Mouse (Mus musculus) MEL-GATA-1-ER (cell line): ENCODE data around the gene Reps1.

Source experiments
- DNase-seq: peaks from one replicate; pipeline ENCODE4 v3.0.0-alpha.2; 2012; ENCODE audit warnings: low read depth; ENCODE audit errors: extremely low read depth

Reps1 gene

DNA sequence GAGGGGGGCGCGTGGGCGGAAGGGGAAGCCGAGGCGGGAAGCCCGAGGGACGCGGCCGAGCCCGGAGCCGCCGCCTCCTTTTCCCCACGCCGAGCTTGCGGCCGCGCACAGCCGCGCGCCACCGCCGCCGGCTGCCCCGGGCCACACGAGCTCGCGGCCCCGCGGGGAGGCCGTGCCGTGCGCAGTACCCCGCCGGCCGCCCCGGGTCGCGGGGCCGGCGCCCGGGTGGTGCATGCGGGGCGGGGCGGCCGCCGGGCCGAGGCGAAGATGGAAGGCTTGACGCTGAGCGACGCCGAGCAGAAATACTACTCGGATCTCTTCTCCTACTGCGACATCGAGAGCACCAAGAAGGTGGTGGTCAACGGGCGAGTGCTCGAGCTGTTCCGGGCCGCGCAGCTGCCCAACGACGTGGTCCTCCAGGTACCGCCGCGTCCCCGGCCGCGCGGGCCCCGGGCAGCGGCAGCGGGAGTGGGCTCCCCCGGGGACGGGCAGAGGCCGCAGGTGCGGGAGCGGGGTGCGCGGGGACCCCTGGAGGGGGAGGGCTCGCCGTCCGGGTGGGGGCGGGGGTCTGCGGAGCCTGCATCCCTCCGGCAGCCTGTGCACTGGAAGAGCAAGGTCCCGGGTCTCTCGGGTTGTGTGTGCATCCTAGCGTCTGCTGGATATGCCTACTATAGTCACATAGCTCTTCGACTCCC, at the start of gene Reps1:
Gene Reps1 (plus strand): TSS at position 166 of the 695 bp plus-strand sequence.
- DNase-seq = no peak

GRCm38 (mm10) chr10:18006756-18007155, 48.9 kb upstream of the Reps1 start:
- DNase-seq = no peak

DNA sequence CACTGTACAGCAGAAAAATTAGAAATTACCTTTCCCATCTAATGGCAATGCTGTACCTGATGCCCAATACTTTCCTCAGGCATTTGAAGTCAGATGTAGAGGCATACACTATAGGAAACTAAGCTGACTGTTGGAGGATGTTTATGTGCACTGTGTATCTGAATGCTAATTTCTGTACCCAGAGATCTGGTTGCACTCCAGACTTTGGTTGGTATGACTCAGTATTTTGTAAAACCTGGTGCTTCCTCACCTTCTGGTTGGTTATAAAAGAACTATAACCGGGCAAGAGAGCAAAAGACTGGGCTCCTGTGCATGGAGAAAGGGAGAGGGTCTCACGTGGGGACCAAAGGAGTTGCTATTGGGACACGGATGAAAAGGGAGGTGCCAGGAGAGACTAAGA, 48.4 kb upstream of the Reps1 start:
- DNase-seq = no peak

DNA sequence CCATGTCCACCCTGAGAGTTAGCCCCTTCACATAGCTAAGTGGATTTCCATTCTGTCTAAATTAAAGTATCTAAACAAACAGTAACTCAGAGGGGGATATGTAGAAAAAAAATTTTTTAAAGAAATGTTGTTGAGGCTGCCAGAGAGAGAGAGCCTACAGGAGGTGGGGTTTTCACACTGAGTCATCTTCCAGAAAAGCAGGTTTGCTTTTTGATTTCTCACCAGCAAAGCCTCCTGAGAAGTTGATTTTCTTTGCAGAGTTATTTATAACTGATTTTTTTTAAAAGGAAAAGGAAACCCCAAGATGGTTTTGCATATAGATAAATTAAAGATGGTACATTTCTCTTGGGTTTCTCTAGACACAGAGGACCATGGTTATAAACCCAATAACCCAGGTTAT, 47.5 kb upstream of the Reps1 start:
- DNase-seq = no peak

GRCm38 (mm10) chr10:18009744-18010143, 45.9 kb upstream of the Reps1 start:
- DNase-seq = no peak

DNA sequence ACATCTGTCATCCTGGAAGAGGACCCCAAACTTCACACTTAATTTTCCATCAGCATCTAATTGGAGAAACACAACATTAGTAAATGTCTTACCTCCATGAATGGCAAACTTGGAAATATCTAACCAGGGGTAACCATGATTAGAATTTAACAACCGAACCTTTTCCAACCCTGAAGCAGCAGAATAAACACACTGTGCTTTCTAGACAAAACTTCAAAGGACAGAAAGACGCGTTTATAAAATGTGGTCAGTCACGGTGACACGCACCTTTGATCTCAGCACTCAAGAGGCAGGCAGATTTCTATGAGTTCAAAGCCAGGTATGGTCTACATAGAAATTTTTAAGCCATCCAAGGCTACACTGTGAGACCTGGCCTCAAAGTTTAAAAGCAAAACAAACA, 43.9 kb upstream of the Reps1 start:
- DNase-seq = no peak

DNA sequence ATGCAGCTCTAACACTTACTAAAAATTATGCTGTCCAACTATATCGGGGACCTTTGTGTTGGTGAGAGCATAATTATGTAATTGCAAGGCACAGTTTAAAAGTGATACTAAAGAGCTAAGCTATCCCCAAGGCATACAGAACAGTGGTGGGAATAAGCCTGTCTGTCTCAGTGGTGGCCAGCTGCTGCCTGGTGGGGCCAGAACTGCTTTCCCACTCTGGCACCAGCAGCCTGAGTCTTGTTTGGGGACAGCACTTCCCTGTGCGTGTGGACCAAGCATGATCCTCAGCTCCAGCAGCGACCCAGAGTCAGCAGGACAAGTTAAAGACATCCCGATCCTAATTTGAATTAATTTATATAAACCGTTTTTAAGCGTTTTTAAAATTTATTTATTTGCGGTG, 35.2 kb upstream of the Reps1 start:
- no peak for DNase-seq

DNA sequence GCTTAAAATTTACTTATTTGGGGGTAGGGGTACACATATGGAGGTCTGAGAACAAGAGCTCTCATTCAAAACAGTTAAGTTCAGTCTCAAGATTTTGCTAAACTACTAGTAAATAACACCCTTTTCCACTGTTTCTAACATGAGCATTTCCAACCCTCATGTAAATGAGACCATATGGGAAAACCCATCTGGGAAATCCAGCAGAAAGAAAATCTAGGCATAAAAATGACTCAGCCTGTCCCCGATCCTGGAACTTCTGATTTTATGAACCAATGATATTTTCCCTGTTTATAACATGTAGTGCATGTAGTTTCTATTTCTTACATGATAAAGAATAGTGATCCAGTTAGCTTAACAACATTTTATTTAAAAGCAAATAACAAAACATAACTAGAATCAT, 34.8 kb upstream of the Reps1 start:
- no peak for DNase-seq

DNA sequence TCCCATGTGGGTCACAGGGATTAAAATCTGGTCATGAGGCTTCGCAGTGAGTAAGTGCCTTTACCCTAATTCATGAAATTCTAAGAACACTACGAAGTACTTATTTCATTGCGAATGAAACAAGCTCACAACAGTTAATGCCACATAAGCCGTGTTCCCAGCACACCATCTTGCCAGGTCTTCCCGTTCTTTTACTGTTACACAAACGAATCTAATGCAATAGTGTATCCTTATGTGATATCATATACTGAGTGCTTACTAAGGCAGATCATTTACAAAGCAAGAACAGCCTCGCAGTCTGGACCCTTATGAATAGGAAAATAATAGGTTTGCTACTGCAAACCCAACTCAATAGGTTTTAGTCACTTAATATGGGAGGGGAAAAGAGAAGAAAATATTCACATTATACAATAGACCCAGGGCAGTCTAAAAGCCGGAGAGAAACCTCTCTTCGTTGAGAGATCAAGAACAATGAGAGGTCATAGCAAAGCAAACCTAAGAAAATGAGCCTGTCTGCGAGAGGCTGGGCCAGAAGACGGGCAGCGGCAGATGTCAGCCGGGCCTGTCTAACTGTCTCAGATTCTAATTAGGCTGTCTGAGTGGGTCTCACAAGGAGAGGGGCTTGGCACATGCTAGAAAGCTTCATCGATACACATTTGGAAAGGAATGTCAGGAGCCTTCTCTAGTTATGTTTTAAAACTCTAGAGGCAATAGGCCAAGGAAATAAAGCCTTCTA, 33.9 kb upstream of the Reps1 start:
- peak; percentile 6 for DNase-seq

GRCm38 (mm10) chr10:18022312-18022711, 33.3 kb upstream of the Reps1 start:
- peak; percentile 67 for DNase-seq

GRCm38 (mm10) chr10:18022741-18023347, 32.8 kb upstream of the Reps1 start, which contains the start of gene Abracl:
Gene Abracl (minus strand): TSS chr10:18023288.
- DNase-seq = peak; percentile 84

GRCm38 (mm10) chr10:18034408-18034807, 21.3 kb upstream of the Reps1 start:
- no peak for DNase-seq

GRCm38 (mm10) chr10:18036849-18037248, 18.8 kb upstream of the Reps1 start:
- DNase-seq = no peak

DNA sequence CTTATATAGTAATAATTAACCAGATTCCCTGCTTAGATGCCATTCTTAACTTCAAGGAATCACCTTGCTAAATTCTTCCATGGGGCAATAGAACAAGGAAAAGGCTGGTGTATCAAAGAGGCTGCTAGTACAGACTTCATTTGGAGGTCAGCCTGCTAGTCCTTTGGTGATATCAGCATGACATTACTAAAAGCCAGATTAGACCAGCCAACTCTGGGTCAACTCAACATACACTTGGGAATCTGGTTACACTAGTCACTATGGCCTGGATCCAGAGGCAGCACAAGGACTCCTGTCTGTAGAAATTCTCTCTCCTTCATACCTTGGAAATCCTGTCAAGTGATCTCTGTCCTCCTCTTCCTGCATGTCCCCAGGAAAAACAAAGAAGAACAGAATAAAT, 9.3 kb upstream of the Reps1 start:
- no peak for DNase-seq

GRCm38 (mm10) chr10:18047380-18048146, 8.1 kb upstream of the Reps1 start:
- no peak for DNase-seq

DNA sequence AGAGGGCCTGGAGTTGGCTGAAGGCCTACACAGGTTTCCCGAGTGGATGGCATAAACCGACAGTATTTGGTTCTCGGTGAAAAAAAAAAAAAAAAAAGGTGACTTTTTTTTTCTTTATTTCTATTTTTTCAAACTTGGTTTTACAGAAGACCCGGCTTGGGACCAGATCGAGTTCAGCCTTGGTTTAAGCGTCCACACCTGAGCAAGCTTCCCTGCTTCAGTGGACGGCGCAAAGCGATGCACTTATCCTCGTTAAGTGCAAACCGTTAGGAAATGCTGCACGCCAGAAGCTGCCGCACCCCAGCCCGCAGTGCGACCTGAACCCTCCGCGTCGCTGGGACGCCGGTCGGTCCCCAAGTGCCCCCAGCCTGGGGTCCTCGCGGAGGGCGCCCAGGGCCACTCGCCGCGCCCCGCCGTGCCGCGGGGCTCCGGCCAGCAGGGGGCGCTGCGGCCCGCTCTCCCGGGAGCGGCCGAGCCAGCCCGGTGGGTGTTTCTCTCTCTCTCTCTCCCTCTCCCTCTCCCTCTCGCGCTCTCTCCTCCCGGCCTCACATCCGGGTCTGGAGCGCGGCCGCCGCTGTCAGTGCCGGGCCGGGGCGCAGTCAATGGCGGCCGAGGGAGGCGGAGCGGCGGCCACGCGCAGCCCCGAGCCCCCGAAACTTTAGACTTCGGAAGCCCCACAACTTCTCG, 509 bp upstream of the Reps1 start:
- DNase-seq = peak; percentile 36

DNA sequence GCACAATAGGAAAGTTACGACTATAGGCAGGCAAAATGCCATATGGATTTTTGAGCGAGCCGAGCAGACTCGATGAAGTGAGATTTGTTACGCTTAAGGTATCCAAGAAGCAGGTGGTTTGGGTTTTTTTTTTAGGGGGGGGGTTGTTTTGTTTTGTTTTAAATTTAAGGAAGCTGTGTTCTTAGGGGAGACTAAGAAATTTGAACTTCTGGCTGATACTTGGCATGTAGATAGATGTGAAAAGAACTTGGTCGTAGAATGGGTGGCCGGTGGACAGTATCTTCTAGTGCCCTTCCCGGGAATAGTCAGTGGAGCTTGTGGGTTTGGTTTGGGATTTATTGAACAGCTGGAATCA, 707 bp downstream of the Reps1 start:
- DNase-seq = peak; percentile 26

DNA sequence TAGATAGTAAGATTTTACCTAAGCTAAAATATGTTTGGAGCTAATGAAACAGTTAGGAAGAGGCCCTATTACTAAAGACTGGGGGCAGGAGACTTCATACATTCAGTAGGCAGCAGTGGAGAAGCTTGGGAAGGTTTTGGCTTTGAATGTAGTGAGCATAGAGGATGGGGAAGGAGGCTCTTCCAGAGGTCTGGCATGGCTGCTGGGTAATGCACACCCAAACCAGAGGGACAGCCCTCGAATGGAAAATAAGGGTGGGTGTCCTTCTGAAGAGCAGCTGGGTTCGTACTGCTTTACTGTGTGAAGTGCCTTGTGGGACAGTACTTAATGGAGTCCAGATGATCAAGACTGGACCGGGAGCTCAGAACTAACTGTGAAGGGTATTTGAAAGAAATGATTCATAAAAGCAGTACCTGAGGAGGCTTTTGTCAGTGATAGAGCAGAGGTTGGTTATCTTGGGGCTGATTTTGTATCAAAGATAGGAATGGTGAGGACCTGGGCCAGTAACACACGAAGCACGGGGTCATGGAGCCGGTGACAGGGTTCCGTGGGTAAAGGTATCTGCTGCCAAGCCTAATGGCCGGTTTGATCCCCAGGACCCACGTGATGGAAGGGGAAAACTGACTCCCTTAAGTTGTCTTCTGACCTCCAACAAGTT, 3.1 kb downstream of the Reps1 start:
- DNase-seq = no peak

DNA sequence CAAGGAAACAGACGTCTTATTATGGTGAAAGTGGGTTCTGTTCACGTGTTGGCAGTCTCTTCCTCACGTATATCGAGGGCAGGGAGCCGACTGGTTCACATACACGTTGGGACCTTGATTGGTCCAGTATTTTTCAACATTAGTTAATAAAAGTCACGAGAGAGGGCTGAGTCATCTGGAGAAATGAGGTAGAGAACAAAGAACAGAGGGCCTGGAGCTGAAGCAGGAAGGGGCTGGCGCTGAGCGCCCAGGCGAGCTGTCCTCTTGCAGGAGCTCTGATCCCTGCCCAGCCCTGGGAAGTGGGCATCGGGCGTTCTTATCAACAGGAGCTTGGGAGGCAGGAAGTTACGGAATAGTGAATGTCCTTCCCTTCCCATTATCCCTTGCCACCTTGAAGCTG, 4.1 kb downstream of the Reps1 start:
- DNase-seq = no peak

- DNase-seq = no peak
Observed at GRCm38 (mm10) chr10:18060778-18061177, 5.1 kb downstream of the Reps1 start.

DNA sequence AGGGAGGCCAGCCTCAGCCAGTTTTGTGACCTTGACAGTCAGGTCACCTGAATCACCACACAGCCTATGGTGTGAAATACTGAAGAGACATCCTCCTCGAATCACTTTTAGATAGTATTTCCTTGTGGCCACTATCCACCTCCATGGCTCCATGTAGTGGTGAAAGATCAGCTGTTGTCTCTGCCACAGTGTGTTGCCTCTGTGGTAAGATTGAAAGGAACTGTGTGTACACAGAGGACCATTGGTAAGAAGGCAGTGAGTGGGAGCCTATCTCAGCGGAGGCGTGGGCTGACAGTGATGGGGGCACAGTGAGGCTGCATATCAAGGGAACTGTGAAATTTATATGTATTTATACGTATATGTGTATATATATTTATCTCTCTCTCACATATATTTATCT, 5.9 kb downstream of the Reps1 start:
- no peak for DNase-seq
